Mouse (Mus musculus): Measurements from ENCODE around the gene Zfp605.
"Not testable (repeated sequence)": the region's sequence is repeated elsewhere in the genome, so short reads cannot be mapped to it uniquely, and the experiment has no call there.

Zfp605 gene

GRCm38 (mm10) chr5:110109991-110110441, at the start of gene Zfp605:
Gene Zfp605 (plus strand): TSS chr5:110110092.
- peak; percentile 44 for DNase-seq (ENCODE audit: extremely low read depth, insufficient read length, low spot score)

DNA sequence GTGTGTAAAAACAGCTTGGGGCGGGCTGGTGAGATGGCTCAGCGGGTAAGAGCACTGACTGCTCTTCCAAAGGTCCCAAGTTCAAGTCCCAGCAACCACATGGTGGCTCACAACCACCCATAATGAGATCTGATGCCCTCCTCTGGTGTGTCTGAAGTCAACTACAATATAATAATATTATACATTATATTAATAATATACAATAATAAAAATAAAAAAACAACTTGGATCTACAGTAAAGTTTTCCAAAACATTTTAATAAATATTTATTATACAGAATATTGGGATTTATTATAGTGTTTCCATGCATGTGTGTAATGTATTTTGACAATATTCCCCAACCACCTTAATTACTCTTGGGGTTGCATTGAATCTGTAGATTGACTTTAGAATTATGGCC, 37.5 kb upstream of the Zfp605 start, which contains the start of gene Gm17655:
Gm17655 (minus strand) TSS at position 101 of the 400 bp plus-strand sequence.
- not testable (repeated sequence) for DNase-seq (ENCODE audit: extremely low read depth, insufficient read length, low spot score)

DNA sequence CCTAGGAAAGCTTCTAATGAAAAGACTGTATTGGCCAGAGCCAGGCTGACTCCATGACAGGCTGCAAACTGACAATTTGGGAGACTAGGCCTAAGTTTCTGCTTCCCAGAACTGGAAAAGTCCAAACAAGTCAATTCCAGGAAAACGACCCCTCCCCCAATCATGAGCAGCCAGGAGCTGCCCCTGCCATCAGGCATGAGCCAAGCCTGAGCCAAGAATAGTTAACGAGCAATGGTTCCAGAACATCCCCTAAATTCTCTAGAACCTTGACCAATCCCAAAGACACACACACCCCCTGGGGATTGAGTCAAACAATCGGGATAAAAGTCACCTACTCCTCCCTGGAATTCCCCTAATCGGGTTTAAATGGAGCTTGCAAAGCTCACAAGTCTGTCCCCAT, 26.9 kb upstream of the Zfp605 start:
- no peak for DNase-seq (ENCODE audit: extremely low read depth, insufficient read length, low spot score)

GRCm38 (mm10) chr5:110086161-110086866, 23.6 kb upstream of the Zfp605 start:
- DNase-seq (ENCODE audit: extremely low read depth, insufficient read length, low spot score) = no peak

GRCm38 (mm10) chr5:110091546-110091945, 18.3 kb upstream of the Zfp605 start:
- no peak for DNase-seq (ENCODE audit: extremely low read depth, insufficient read length, low spot score)

GRCm38 (mm10) chr5:110094030-110094846, 15.7 kb upstream of the Zfp605 start, which contains the start of gene Gm35315:
Gene Gm35315 (minus strand): TSS chr5:110094420.
- DNase-seq (ENCODE audit: extremely low read depth, insufficient read length, low spot score) = peak; percentile 80

- DNase-seq (ENCODE audit: extremely low read depth, insufficient read length, low spot score) = no peak
Observed at GRCm38 (mm10) chr5:110094847-110095213, 15.1 kb upstream of the Zfp605 start.

DNA sequence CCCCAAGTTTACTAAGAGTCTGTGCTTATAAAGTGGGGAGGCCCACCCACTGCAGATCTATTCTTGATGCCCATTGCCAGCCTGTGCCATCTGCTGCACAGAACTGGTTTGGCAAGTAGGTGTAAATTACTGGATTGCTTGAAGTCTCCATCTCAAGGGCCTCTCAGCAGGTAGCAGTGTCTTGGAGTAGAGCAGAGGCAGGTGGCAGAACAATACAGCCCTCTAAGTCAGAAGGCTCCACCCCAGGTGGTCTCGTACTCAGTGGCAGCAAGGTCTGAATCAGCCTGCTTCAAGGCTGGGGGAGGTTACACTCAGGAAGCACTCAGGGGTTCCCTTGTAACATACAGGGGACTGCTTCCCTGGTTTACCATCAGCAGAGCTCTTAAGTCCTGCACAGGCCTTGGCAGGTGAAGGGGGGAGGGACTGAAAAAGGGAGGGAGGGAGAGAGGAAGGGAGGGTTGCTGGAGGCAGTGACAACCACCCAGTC, 10.9 kb upstream of the Zfp605 start:
- no peak for DNase-seq (ENCODE audit: extremely low read depth, insufficient read length, low spot score)

- peak; percentile 14 for DNase-seq (ENCODE audit: extremely low read depth, insufficient read length, low spot score)
Observed at GRCm38 (mm10) chr5:110099656-110100580, 10.0 kb upstream of the Zfp605 start, which contains the start of gene Plcxd1. Gene Plcxd1 (plus strand): TSS chr5:110099969.

GRCm38 (mm10) chr5:110100921-110101631, 8.8 kb upstream of the Zfp605 start:
- DNase-seq (ENCODE audit: extremely low read depth, insufficient read length, low spot score) = peak; percentile 31

DNA sequence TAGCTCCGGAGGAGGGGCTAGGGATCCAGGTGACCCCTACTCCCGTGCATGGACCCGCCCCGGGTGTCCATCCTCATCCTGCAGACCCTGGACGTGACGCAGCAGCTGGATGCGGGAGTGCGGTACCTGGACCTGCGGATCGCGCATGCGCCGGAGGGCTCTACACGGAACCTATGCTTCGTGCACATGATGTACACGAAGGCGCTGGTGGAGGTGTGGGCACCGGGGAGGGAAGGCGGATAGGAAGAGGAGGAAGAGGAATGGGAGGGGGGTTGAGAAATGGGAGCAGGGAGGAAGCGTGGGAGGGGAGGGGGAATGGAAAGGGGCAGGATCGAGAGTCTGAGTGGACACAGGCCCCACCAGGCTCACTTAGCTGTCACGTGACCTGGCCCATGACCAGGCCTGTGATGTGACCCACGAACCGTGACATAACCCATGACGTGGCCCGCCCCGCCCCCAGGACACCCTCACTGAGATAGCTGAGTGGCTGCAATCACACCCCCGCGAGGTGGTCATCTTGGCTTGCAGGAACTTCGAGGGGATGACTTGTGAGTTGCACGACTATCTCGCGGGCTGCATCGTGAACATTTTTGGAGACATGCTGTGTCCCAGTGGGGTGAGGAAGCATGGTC, 8.1 kb upstream of the Zfp605 start:
- DNase-seq (ENCODE audit: extremely low read depth, insufficient read length, low spot score) = peak; percentile 23

DNA sequence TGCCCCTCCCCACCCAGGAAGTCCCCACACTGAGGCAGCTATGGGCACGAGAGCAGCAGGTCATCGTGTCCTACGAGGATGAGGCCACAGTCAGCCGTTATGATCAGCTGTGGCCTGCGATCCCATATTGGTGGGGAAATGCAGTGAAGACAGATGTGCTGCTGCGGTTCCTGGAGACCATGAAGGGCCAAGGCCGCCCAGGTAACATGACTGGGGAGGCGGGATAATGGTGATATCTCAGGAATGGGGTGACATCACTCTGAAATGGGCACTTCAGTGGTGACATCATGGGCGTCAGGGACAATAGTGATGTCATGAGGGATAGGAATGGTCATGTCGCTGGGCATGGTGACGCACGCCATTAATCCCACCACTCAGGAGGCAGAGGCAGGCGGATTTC, 7.5 kb upstream of the Zfp605 start:
- no peak for DNase-seq (ENCODE audit: extremely low read depth, insufficient read length, low spot score)

GRCm38 (mm10) chr5:110102853-110103625, 6.9 kb upstream of the Zfp605 start:
- no peak for DNase-seq (ENCODE audit: extremely low read depth, insufficient read length, low spot score)

- peak; percentile 13 for DNase-seq (ENCODE audit: extremely low read depth, insufficient read length, low spot score)
Observed at GRCm38 (mm10) chr5:110103901-110104615, 5.8 kb upstream of the Zfp605 start.

DNA sequence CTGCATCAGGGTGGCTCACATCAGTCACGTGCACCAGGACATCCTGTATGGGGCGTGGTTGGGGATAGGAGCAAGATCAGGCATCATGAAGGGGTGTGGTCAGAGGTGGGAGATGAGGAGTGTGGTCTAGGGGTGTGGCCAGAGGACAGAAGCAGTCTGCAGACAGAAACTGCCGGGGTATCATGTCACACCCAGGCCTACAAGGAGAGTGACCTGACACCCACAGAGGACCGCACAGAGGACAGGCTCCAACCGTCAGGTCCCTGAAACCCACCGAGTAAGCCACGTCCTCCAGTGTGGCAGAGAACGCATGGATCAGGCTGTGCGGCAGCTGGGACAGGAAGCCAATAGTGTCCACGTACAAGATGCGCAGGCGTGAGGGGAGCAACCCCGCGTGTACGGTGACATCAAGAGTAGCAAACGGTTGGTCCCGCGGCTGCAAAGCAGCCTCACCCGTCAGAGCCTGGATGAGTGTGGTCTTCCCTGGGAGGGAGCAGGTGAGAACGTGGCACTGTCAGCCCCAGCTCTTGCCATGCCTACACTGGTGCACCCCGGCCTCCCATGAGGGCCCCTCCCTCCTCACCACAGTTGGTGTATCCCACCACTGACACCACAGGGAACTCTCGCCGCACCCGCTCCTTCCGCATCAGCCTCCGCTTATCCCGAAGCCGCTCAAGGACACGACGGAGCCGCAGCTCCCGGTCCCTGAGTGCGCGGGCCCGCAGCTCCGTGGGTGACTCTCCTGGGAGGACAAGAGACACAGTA, 5.1 kb upstream of the Zfp605 start:
- DNase-seq (ENCODE audit: extremely low read depth, insufficient read length, low spot score) = no peak

- DNase-seq (ENCODE audit: extremely low read depth, insufficient read length, low spot score) = no peak
Observed at GRCm38 (mm10) chr5:110106140-110106871, 3.6 kb upstream of the Zfp605 start.

All from 3134 (cell line).